Mouse (Mus musculus) liver, embryonic 11.5 days (tissue): Measurements from ENCODE around the gene Prex1. TPM values are rescaled to one million over a fixed set of nuclear protein-coding genes. Genes with fewer than 3 reads are reported as not detected.
A peak's percentile ranks its signal among the peaks of the same experiment; 100 is the strongest.

Experiments used
- ATAC-seq: fragments of 200-750 bp; cut with Nextera tagmentation; replicated peaks from 2 replicates; pipeline ENCODE4 v1.8.0; 2017; ENCODE audit warnings: moderate number of reproducible peaks, mild to moderate bottlenecking, moderate TSS enrichment, moderate library complexity; ENCODE audit not compliant: low FRiP score
- DNase-seq: peaks from one replicate; pipeline ENCODE4 v3.0.0-alpha.2; 2017; ENCODE audit warnings: low spot score
- H3K27ac ChIP-seq: fragments of 300-500 bp; sonication (generic); 2 replicates; pipeline ENCODE4 v1.5.1; 2014; ENCODE audit warnings: mild to moderate bottlenecking, low read depth, low read length, control low read depth
- H3K27me3 ChIP-seq: fragments of 300-500 bp; sonication (generic); replicated peaks from 2 replicates; pipeline ENCODE4 v1.6.1; 2014; ENCODE audit warnings: low read length, mixed read lengths; ENCODE audit not compliant: control insufficient read depth, insufficient read depth
- H3K36me3 ChIP-seq: fragments of 300-500 bp; sonication (generic); 2 replicates; pipeline ENCODE4 v1.6.1; 2014; ENCODE audit warnings: mild to moderate bottlenecking, low read length, moderate library complexity, mixed read lengths; ENCODE audit not compliant: control insufficient read depth, insufficient read depth
- H3K4me1 ChIP-seq: fragments of 300-500 bp; sonication (generic); replicated peaks from 2 replicates; pipeline ENCODE4 v1.6.1; 2014; ENCODE audit warnings: low read length, mixed read lengths; ENCODE audit not compliant: control insufficient read depth, insufficient read depth
- H3K4me2 ChIP-seq: fragments of 300-500 bp; sonication (generic); 2 replicates; pipeline ENCODE4 v1.6.1; 2014; ENCODE audit warnings: mild to moderate bottlenecking, control low read depth, moderate library complexity
- H3K4me3 ChIP-seq: fragments of 300-500 bp; sonication (generic); 2 replicates; pipeline ENCODE4 v1.5.1; 2014; ENCODE audit warnings: low read depth, low read length, control low read depth
- H3K9ac ChIP-seq: fragments of 300-500 bp; sonication (generic); 2 replicates; pipeline ENCODE4 v1.6.1; 2014; ENCODE audit warnings: low read depth, low read length, control low read depth
- H3K9me3 ChIP-seq: fragments of 300-500 bp; sonication (generic); 2 replicates; pipeline ENCODE4 v1.6.1; 2016; ENCODE audit warnings: low read length, inconsistent platforms, mixed read lengths; ENCODE audit not compliant: control insufficient read depth
- WGBS: fragments of 180-500 bp; shearing (Covaris S2); extraction: QIAGEN DNeasy Blood & Tissue Kit; methylation state at CpG from one replicate; pipeline ENCODE4 v1.1.7; 2014; 5-methylcytosine and 5-hydroxymethylcytosine counted together
- polyA plus RNA-seq: library from polyadenylated mRNA; unstranded; fragments of >200 nt; fragmentation: Nextera tagmentation; extraction: Ambion mirVana; gene quantifications from 2 replicates; pipeline ENCODE4 v1.2.1, GENCODE M21; 2014

Prex1 gene
- polyA plus RNA-seq, 1 experiment from 2014 or later: 16.1 TPM

DNA sequence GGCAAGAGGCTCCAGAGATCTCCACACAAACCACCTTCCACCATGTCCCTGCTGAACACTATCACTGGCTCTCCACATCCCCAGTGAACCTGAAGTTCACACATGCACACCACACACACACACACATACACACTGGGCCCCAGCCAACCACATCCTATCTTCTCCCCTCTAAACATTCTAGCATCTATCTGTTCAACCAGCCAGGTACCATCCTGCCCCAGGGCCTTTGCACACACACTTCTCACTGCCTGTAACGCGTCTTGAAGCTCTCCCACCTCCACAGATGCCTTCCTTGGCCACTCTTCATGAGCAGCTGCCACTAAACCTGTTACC is 11.6 kb downstream of the Prex1 start:
- Histone ChIP-seq H3K4me3 (no peak overlapping the region), H3K9me3 (peaks cover 4% of the 10 kb centered on the region), H3K4me2 (peak overlapping the region; percentile 12; the same call in 1 of the 2 replicates), H3K4me1 (peaks cover 64% of the 10 kb centered on the region), H3K9ac (no peak overlapping the region), H3K27ac (peak overlapping the region; percentile 25; the same call in 1 of the 2 replicates), H3K36me3 (peaks cover 8% of the 10 kb centered on the region), H3K27me3 (no peaks in the 10 kb centered on the region)
- DNase-seq (no peak), ATAC-seq (no peak)
- 97% methylated on average over 2 of the region's 2 CpGs for WGBS

DNA sequence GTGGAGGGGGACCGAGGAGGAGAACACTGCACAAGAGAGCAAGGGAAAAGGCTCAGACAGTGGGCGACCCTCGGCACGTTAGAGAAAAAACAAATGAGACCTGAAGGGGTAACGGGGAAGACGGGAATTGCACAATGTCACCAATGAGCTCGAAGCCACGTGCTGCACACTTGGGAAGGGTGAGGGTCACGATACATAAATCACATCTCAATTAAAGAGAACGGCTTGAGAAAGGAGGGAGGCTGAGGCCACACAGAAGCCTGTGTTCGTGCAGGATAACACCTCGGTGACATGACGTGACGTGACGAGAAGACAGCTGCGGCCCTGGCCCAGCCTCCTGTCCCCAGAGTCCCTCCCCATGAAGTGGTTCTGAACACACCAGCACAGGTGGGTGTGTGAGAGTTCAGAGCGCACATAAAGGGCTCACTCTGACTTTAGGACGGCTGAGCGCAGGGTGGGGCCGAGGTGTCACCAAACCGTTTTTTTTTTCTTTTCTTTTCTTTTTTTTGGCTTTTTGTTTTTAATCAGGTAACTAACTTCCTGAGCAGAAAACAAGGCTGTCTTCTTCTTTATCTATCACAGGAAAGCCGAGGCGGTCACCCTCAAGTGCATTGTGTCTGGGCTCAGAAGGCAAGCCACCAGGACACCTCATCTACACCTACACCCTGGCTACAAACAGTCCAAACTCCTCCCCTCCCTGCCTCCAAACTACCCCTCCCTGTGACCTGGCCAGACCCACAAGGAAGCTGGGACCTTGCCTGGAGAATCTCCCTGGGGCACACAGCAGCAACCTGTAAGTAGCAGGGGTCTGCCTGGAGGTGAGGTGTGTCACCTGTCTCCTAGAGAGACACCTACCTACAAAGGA is 12.2 kb downstream of the Prex1 start:
- Histone ChIP-seq H3K4me1 (peaks cover 58% of the 10 kb centered on the region), H3K9ac (no peak overlapping the region; the same call in 1 of the 2 replicates), H3K27ac (peak overlapping the region; percentile 25; the same call in 1 of the 2 replicates), H3K4me2 (peak overlapping the region; percentile 12; the same call in 1 of the 2 replicates), H3K27me3 (no peaks in the 10 kb centered on the region), H3K9me3 (peaks cover 4% of the 10 kb centered on the region), H3K36me3 (peaks cover 8% of the 10 kb centered on the region), H3K4me3 (no peak overlapping the region)
- 54% methylated on average over 23 of the region's 23 CpGs for WGBS
- no peak for DNase-seq
- ATAC-seq: no peak

DNA sequence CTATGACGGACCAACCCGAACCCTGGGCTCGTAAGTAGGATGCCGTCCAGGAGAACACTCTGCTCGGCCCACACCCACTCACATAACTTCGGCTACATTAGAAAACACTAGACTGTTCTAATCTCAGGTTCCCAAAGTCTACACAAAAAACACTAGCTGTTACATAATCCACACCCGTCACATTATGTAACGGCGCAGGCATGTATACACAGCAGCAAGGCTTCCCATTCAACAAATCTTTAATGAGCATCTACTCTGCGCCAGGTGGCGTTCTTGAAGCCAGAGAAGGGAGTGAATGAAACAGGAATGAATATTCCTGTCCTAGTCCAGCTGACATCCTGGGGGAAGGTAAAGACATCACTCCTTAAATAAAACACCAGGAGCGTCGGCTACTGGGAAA is 12.9 kb downstream of the Prex1 start:
- DNase-seq (no peak), ATAC-seq (no peak)
- Histone ChIP-seq H3K9ac (no peak overlapping the region), H3K4me1 (peaks cover 55% of the 10 kb centered on the region), H3K9me3 (peaks cover 4% of the 10 kb centered on the region), H3K4me2 (no peak overlapping the region), H3K36me3 (peaks cover 8% of the 10 kb centered on the region), H3K27ac (no peak overlapping the region), H3K27me3 (no peaks in the 10 kb centered on the region), H3K4me3 (no peak overlapping the region)
- 79% methylated on average over 13 of the region's 13 CpGs for WGBS

DNA sequence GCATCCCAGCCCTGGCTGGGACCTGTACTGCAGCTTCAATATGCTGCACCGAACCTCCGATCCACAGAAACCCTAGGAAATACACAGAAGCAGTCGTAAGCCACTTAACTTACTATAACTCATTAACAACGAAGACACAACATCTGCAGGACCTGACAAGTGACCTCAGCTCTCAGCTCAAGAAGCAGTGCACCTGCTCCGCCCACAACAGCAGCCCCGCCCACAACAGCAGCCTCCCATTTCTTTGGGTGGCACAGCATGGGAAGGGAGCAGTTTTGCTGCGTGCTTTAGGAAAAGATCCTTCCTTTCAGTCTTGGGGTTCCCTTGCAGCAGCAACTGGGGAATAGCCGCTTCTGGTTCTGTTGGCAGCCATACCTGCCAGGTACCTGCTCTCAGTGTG is 13.5 kb downstream of the Prex1 start:
- no peak overlapping the region for H3K4me2 ChIP-seq
- no peak overlapping the region for H3K4me3 ChIP-seq
- H3K9me3 ChIP-seq: peaks cover 4% of the 10 kb centered on the region
- peaks cover 3% of the 10 kb centered on the region for H3K36me3 ChIP-seq
- H3K4me1 ChIP-seq: peaks cover 50% of the 10 kb centered on the region
- H3K9ac ChIP-seq: no peak overlapping the region
- no peak for ATAC-seq
- WGBS: 64% methylated on average over 8 of the region's 8 CpGs
- no peak overlapping the region for H3K27ac ChIP-seq
- no peaks in the 10 kb centered on the region for H3K27me3 ChIP-seq
- DNase-seq: no peak

DNA sequence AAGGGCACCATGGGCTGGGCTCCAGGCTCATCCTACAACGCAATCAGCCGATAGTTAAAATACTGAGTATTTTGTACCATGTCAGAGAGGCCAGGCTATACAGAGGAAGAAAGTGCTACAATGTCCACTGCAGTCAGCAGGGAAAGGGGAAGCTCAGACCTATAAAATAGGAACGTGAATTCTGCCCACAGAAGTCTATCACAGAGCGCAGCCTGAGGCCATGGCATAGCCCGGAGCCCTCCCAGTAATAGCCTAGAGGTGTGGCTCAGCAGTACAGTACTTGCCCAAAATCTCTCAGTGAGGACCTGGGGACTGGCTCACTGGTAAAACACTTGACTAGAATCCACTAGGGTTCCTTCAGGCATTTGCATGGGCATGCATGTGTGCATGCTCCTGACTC is 14.1 kb downstream of the Prex1 start:
- no peak overlapping the region for H3K27ac ChIP-seq
- DNase-seq: no peak
- H3K27me3 ChIP-seq: no peaks in the 10 kb centered on the region
- peaks cover 50% of the 10 kb centered on the region for H3K4me1 ChIP-seq
- H3K4me2 ChIP-seq: no peak overlapping the region
- H3K9ac ChIP-seq: no peak overlapping the region
- H3K36me3 ChIP-seq: 0 out of 2 replicates have a peak, but pooled peaks cover under 1% of the 10 kb centered on the region
- WGBS: 72% methylated on average over 5 of the region's 5 CpGs
- ATAC-seq: no peak
- no peak overlapping the region for H3K4me3 ChIP-seq
- peaks cover under 1% of the 10 kb centered on the region; the same call in 1 of the 2 replicates for H3K9me3 ChIP-seq

DNA sequence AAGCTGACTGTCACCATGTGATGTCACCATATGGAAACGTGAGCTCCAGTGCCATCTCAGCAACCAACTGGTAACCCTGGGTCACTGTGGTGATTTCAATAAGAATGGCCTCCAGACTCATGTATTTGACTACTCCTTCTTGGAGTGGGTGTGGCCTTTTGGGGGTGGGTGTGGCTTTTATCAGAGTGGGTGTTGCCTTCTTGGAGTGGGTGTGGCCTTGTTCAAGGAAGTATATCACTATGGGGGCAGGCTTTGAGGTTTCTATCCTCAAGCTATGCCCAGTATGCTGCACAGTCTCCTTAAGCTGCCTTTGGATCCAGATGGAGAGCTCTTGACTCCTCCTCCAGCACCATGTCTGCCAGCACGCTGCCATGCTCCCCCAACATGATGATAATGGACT is 19.0 kb downstream of the Prex1 start:
- H3K27me3 ChIP-seq: no peaks in the 10 kb centered on the region
- no peak overlapping the region for H3K9ac ChIP-seq
- H3K4me2 ChIP-seq: no peak overlapping the region
- no peak overlapping the region for H3K4me3 ChIP-seq
- H3K27ac ChIP-seq: no peak overlapping the region
- peaks cover 3% of the 10 kb centered on the region; the same call in 1 of the 2 replicates for H3K9me3 ChIP-seq
- no peak for DNase-seq
- 85% methylated on average over 2 of the region's 2 CpGs for WGBS
- 0 out of 2 replicates have a peak, but pooled peaks cover 2% of the 10 kb centered on the region for H3K36me3 ChIP-seq
- peaks cover 6% of the 10 kb centered on the region for H3K4me1 ChIP-seq
- ATAC-seq: no peak; the same call in 1 of the 2 replicates

DNA sequence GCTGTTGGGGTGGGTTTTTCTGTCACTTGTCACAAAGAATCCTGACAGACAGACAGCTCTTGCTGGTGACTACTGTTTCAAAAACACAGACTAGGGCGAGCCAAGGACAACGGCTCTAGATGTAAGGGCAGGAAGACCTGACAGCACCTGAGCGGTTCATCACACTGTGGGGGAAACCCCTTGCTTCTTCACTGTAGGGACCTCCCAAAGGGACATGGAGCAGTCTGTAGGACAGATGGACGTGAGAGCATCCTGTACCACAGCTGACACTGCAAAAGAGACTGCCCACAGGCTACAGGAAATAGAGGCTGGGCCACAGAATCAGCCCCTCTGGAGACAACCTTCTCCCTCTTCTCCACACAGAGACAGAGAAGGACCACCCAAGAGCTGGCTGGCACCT is 20.2 kb downstream of the Prex1 start:
- 75% methylated on average over 4 of the region's 4 CpGs for WGBS
- Histone ChIP-seq H3K27me3 (no peaks in the 10 kb centered on the region), H3K9ac (no peak overlapping the region), H3K4me1 (peaks cover 2% of the 10 kb centered on the region; the same call in 1 of the 2 replicates), H3K36me3 (0 out of 2 replicates have a peak, but pooled peaks cover 2% of the 10 kb centered on the region), H3K4me2 (no peak overlapping the region), H3K9me3 (peaks cover 3% of the 10 kb centered on the region; the same call in 1 of the 2 replicates), H3K4me3 (no peak overlapping the region), H3K27ac (no peak overlapping the region)
- DNase-seq (no peak), ATAC-seq (no peak)

DNA sequence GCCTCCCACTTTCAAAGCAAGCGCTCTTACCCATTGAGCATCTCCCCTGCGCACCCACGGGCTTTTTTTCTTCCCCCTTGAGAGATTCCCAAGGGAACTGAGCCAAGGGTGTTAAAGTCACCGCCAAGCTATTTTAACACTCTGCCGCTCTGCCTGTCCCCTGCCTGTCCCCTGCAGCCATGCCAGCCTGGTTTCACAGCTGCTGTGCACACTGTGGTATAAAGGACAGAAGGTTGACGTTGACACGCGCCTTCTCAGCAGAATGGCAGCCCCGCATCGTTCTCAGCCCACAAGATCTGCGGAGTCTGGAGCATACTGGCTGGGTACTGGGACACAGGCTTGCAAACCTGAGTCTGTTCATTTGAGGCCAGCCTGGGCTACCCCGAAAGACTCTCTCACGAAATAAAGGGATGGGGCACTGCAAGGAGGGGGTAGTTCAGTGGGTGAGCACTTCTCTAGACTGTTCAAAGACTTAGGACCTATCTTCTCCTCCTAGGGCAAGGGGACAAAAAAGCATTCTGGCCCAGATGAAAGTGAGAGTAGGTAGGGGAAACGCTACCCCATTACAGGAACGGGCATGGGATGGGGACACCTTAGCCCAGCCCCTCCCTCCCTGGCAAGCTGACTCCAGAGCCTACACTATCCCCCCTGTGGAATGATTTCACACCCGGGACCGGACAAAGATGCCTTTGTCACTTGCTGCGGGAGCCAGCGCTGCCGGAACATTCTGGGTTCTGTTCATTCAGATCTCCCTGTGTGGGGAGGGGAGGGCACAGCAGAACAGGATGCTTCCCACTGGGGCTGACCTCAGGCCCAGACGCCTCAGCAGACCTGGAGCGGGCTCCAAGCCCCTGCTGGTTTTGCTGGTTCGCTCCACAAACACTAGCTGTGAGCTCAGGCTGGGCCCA is 21.8 kb downstream of the Prex1 start:
- ATAC-seq (no peak), DNase-seq (no peak)
- peaks cover 7% of the 10 kb centered on the region; the same call in 1 of the 2 replicates for H3K4me1 ChIP-seq
- H3K4me2 ChIP-seq: no peak overlapping the region
- H3K9ac ChIP-seq: no peak overlapping the region
- no peaks in the 10 kb centered on the region for H3K27me3 ChIP-seq
- H3K27ac ChIP-seq: no peak overlapping the region
- peaks cover 3% of the 10 kb centered on the region; the same call in 1 of the 2 replicates for H3K9me3 ChIP-seq
- 75% methylated on average over 23 of the region's 23 CpGs for WGBS
- H3K4me3 ChIP-seq: no peak overlapping the region
- H3K36me3 ChIP-seq: 0 out of 2 replicates have a peak, but pooled peaks cover 2% of the 10 kb centered on the region
